Mouse (Mus musculus) frontal cortex, postnatal 10 days (tissue): Measurements from ENCODE around the gene Spout1.

Source experiments
- DNase-seq, 2 experiments: peaks; one replicate each; pipeline ENCODE4 v3.0.0; 2022; ENCODE audit warnings: low spot score in 2 of 2, mixed read lengths in 1 of 2

Spout1 gene

GRCm38 (mm10) chr2:30177700-30178675 lies at the start of gene Spout1:
TSS of gene Spout1 (minus strand) at chr2:30178459.
- DNase-seq = peak; percentile 96 to 97

GRCm38 (mm10) chr2:30216293-30216692 lies 38.0 kb upstream of the Spout1 start:
- no peak for DNase-seq

- DNase-seq = no peak
These were observed 37.2 kb upstream of the Spout1 start for GRCm38 (mm10) chr2:30215493-30215892.

- no peak for DNase-seq
These were observed 36.5 kb upstream of the Spout1 start for GRCm38 (mm10) chr2:30214745-30215144.

- no peak for DNase-seq
These were observed 34.7 kb upstream of the Spout1 start for GRCm38 (mm10) chr2:30212951-30213350.

- DNase-seq = no peak
These were observed 33.9 kb upstream of the Spout1 start for GRCm38 (mm10) chr2:30212169-30212545.

GRCm38 (mm10) chr2:30211408-30212168 lies 33.3 kb upstream of the Spout1 start:
- DNase-seq = no peak

- no peak for DNase-seq
These were observed 29.6 kb upstream of the Spout1 start for GRCm38 (mm10) chr2:30207886-30208285.

- DNase-seq = no peak
These were observed 29.1 kb upstream of the Spout1 start for GRCm38 (mm10) chr2:30207401-30207800.

- peak; percentile 86 to 91 for DNase-seq
These were observed 27.5 kb upstream of the Spout1 start, which contains the start of gene Kyat1 for GRCm38 (mm10) chr2:30205629-30206357. TSS of gene Kyat1 (minus strand) at chr2:30205847.

GRCm38 (mm10) chr2:30205255-30205628 lies 27.0 kb upstream of the Spout1 start:
- DNase-seq = no peak

- no peak for DNase-seq
These were observed 25.2 kb upstream of the Spout1 start for GRCm38 (mm10) chr2:30203439-30203838.

- no peak for DNase-seq
These were observed 22.2 kb upstream of the Spout1 start for GRCm38 (mm10) chr2:30200388-30200925.

- no peak for DNase-seq
These were observed 21.7 kb upstream of the Spout1 start for GRCm38 (mm10) chr2:30199984-30200383.

- no peak for DNase-seq
These were observed 19.8 kb upstream of the Spout1 start for GRCm38 (mm10) chr2:30198021-30198420.

- no peak for DNase-seq
These were observed 16.4 kb upstream of the Spout1 start for GRCm38 (mm10) chr2:30194656-30195055.

- no peak for DNase-seq
These were observed 13.7 kb upstream of the Spout1 start for GRCm38 (mm10) chr2:30191790-30192580.

GRCm38 (mm10) chr2:30185681-30186080 lies 7.4 kb upstream of the Spout1 start:
- DNase-seq = no peak

- DNase-seq = no peak
These were observed 7.0 kb upstream of the Spout1 start for GRCm38 (mm10) chr2:30185276-30185675.

- no peak for DNase-seq
These were observed 5.5 kb upstream of the Spout1 start for GRCm38 (mm10) chr2:30183721-30184120.

GRCm38 (mm10) chr2:30182424-30182823 lies 4.2 kb upstream of the Spout1 start:
- no peak for DNase-seq
